Mouse (Mus musculus) layer of hippocampus, postnatal 10 days (tissue): Measurements from ENCODE around the gene Smug1. TPM values are rescaled to one million over a fixed set of nuclear protein-coding genes. Genes with fewer than 3 reads are reported as not detected.

ENCODE experiments used
- DNase-seq, 2 experiments: peaks; one replicate each; pipeline ENCODE4 v3.0.0; 2021; ENCODE audit warnings: low spot score in 2 of 2
- total RNA-seq, 2 experiments: library from RNA; stranded (reverse); gene quantifications; 2 replicates each; pipeline ENCODE4 v1.2.3; 2021

Smug1 gene
- total RNA-seq, 2 experiments from 2014 or later, result 15.1 to 17.4 TPM

DNA sequence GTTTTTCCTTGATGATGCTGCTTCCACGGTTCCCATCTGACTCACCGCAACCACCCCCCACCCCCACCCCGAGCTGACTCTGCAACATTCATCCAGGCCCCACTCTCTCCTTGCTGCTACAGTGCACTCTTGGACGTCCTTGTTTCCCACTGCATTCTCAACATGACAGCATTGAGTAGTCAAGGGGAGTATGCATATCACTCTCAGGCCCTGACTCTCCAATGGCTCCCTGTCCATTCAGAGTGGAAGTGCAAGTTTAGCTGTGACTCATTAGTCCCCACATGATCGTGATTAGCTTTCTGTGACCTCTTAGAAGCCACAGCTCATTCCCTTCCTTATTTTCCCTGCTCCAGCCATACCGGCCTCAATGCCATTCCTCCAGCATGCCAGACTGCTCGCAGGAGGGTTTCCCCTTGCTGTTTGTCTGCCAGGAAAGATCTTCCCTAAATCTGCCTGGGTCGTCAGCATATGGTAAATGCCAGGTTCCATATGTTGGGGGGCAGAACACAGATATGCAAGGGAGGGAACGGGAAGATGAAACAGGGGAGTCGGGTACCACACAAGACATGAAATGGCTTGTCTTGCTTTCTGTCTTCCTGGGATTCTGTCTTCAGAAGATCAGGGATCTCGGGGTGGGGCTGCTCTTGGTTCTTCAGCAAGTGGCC, 21.1 kb downstream of the Smug1 start:
- DNase-seq, result peak in 1 of 2 experiments; percentile 19

DNA sequence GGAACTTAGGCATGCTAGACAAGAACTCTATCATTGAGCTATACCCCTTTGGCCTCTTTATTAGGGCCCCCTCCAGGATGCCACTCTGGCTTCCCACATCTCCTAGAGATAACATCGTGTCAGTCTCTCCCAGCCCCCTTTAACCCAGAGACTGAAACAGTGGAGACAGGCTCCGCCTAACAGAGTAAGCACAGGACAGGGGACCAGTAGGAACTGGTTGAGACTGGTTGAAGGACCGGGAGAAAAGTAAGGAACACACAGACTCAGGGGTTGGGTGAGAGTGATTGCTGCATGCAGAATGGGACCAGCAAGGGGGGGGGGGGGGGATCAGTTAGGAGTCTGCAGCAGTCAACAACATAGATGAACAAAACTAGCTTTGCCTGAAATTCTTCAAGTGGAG, 22.7 kb downstream of the Smug1 start:
- DNase-seq, result no peak

DNA sequence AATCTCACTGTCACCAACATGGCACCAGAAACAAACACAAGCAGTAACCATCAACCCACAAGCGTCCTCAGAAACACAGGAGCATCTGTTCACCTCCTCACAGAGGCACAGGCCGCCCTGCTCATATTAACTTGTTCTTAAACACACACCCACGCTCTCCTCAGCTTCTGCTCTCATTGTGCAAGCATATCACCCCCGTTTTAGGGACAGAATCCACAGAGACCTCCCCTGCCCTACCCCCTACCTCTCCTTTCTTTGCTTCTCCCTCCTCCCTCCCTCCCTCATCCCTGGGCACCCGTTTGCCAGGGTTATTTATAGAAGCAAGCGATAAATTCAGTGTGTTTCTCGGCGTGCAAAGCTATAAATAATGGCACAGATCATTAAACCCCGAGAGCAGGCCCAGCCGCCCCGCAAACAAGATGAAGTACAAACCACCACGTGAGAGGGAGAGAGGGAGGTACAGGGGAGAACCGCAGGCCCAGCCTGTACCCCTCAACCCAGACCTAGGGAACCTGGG, 31.4 kb downstream of the Smug1 start:
- DNase-seq, result peak in 1 of 2 experiments; percentile 30

DNA sequence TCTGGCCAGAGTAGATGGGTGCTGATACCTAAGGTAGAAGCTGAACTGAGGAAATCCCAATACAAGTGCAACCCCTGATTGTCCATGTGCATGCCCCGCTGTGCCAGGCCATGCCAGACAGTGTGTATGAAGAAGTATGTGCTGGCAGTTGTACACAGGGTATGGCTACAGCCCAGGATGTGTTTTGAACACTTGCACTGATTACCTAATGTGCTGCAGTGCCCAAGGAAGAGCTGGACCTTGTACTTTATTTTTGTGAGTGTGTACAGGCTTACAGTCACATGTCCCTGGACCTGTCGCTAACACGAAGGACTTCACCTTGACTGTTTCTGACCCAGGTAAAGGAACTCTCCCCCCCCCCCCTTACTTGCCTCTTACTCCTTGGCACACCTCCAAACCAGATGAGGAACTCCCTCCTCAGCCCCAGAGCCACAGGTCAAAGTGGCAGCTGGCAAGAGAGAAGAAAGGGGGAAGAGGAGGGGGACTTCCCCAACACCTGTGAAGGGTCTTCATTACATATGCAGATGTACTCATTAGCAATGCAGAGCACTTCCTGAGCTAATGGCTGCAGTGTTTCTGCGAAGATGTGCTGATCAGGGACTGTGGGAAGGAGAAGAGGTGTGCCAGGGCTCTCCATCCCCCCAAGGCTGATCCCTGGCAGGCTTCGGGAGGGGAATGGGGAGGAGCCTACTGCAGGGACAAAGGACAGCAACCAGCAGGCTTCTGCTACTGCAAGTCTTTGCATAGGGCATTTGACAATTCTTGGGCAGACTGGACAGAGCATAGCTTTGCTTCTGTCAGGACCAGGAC, 32.4 kb downstream of the Smug1 start:
- DNase-seq, result no peak

DNA sequence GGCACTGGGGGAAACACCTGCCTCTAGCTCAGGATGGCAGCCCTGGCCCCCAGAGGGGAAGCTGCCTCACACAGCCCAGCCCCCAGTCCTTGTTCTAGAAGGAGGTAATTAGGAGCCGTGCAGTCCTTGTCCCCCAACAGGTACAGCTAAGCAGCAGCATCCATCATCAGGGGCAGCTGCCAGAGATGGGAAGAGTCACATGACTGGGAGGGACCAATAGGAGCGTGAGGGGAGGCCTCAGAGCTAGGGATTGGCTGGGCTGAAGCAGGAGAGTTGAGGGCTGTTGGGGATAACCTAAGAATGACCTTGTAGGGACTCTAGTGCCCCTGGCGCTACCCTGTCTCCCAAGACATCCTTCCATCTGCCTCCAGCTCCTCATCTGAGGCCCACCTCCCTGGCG, 33.1 kb downstream of the Smug1 start:
- no peak for DNase-seq

DNA sequence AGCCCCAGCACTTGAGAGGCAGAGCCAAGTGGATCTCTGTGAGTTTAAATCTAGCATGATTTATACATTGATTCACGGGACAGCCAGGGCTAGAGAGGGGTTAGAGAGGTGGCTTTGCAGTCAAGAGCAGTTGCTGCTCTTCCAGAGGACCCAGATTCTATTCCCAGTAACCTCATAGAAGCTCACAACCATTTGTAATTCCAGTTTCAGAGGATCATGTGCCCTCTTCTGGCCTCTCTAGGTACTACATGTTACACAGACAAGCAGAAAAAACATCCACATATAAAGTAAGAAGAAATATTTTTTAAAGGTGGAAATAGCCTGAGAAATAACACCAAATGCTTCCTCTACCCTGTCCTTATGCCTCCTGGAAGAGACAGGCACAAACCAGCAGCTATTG, 36.2 kb downstream of the Smug1 start:
- DNase-seq, result no peak

DNA sequence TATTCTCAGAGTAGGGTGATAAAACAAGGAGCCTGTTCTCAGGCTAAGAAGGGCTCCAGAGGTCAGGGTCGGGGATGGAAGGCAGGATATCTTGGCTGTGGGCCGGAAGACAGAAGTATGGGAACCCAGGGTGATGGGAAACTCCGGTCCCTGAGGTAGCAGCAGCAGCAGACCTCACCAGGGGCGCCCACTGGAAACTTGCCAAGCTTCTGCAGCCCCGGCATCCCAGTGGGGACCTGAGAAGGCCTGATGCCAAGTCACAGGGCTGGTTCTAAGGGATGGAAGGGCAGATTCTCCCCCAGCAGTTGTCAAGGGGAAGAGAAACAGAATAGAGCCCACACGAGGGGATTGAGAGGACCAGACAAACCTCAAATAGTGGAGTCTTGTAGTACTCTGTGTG, 37.6 kb downstream of the Smug1 start:
- no peak for DNase-seq

DNA sequence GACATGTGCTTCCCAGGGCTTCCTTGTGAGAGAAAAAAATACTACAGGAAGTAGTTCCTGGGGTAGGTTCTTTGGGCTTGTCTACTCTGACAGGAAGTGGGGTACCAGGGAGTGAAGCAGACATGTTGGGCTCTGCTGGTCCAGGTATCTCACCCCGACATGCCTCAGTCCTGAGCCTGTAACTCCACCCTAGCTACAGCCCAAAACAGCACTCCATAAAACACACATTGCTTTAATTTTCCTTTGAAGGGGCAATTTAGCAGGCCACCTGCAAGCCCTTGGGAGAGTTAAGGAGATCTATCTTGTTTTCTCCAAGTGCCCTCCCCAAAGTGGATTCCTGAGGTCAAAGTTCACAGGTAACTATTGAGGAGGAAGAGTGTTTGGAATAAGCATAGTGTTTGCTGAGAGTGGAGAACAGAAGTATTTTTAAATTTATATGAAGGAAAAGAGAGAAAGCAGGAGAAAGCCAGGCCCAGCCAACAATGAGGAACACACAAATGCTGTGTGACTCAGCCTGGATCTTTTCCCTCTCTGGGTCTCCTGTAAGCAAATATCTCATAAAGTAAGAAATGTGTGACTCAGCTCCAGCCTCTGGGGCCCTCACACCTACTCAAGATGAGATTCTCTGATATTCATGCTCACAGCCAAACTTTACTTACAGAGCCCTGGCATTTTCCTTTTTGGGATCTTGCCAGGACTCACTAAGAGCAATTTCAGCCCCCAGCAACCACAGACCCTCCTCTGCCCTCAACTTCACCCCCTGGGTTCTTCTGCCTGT, 38.6 kb downstream of the Smug1 start:
- no peak for DNase-seq

DNA sequence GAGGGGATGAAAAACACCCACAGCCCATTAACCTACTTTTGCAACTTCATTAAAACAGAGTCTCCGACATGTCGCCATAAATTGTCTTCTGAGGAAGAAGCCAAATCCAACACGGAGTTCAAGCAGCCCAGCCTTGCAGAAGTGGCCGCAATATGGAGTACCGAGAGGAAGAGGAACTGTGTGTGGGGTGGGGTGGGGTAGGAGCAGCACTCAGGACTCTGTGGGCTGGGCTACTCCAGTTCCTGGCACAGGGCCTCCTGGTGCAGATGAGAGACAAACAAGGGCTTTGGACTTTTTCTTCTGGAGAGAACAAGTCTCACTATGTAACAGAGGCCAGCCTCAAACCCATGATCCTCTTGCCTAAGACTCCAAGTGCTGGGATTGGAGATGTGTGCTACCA, 40.9 kb downstream of the Smug1 start:
- DNase-seq, result no peak

DNA sequence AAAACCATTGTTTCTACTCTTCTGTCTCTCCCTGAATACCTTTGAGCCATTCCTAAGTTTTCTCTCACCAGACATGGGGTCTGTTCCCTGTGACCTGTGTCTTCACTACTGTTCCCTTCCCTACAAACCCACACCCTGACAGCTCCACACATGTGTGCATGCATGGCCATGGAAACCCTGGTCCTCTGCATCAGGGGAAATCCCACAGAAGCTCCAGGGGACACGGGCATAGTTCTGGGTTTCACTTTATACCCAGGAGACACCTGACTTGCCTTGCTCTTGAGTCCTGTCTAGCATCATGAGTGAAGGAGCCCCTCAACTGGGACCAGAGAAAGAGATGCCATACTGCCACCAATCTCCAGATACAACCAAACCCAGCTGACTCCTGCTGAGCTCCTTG, 42.6 kb downstream of the Smug1 start:
- DNase-seq, result no peak

DNA sequence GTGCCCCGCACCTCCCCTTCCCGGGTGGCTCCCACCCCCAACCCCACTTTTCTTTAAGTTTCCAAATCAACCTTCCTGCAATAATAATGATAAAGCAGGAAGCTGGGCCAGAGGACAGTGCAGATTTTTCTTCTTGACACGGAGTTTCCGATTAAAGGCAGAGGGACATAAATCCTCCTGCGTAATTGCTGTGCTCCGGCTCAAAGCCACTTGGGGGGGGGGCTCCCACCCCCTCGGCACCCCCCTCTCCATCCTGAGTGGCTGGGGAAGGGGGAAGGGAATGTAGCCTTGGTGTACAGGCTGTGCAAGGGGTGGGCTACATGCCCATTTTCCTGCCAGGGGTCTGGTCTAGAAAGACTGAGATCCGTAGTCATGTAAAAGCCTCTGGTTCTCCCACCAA, 43.5 kb downstream of the Smug1 start:
- no peak for DNase-seq

DNA sequence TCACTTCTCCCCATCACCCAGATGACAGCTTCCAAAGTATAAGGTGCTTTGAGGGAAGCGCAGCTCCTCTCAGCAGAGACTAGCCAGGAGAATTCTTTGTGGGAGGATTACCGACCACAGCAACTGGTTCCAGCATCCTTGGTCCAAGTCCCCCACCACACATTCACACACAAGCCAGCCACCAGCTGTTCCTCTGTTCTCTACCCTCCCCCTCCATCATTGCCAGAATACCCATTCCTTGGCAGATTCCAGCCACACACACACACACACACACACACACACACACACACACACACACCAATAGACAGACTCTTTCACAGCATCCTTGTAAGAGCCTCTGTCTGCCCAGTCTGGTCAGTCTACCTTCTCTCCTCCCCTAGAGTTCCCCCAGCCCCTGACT, 44.5 kb downstream of the Smug1 start:
- no peak for DNase-seq

DNA sequence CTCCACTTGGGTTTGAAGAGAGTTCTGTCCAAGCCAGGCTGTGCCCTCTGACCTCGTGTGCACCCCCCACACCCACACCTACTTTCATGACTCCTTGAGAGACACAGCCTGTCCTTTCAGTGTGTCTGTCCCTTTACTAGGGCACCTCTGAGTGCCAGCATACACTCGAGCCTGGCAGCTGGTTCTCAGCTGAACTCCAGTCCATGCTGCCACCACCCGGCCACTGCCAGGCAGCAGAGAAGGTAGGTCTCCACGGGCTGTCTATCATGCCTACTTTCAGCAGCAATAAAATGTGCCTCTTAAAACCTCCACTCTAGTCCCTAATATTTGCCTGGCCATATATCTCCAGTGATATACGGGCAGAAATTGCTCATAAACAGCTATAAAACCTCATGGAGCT, 45.5 kb downstream of the Smug1 start:
- DNase-seq, result peak; percentile 35 to 48

DNA sequence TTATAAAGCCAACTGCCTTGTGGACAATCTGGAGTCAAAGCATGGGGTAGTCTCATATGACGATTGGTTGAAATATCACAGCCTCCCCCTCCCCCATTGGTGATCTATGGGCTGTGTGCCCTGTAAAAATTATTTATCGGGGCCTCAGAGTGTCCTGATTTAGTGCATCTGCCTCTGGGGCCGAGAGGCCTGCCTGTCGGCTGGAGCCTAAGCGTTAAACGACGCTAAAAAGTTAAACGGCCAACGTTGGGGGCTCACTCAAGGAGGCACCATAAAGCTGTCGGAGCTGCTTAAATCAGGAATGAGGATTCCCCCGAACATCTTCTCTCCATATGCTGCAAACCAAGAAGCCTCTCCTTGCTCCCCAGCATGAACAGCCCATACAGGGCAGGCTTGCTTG, 46.3 kb downstream of the Smug1 start:
- no peak for DNase-seq

DNA sequence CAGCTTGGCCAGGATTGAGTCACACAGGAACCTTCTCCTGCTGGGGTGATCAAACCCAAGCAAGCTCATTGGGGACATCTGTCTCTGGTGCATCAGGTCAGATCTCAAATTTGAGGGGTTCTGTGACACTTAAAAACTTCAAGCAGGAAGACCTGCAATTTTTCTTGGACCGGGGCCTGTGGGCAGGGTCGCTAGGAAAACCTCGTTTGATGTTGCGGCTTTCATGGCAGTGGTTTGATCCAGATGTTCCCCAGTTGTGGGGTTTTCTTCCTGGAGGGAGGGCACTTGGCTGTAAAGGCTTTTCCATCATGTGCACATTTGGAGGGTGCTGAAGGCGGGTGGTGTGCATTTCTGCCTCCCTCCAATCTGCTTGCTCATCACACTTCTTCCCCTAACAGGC, 51.2 kb downstream of the Smug1 start:
- no peak for DNase-seq

DNA sequence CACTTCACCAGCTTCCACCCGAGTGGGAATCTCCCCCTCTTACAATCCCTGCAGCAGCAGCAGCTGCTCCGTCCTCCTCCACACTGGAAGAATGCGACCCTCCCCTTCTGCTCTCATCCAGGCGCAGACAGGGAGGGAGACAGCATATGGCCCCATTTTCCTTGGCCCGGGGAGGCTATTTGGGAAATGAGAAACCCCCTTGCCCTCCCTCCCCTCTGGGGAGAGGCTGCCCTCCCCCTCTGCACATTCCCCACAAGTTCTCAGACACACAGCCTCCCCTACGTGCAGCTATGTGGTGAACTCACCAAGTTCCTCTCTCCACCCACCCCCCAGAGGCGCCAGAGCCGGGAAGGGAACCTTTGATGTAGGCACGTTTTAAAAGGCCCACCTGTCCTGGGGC, 51.6 kb downstream of the Smug1 start:
- no peak for DNase-seq

DNA sequence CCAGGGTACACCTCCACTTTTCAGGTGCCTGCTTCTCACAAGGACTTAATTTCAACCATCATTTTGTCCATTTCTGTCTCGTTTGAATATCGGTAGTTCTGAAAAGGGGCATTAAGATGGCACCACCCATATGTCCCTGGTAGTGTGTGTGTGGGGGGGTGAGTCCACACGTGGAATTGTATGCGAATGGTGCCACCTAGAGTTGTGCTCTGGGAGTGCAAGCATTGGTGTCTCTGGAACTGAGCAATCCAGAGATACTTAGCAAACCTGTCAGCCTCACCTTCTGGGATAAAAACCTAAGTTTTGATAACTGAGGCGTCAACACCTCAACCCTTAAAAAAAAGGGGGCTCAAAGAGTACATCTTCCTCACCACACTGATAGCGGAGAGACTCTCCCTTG, 53.8 kb downstream of the Smug1 start:
- no peak for DNase-seq

DNA sequence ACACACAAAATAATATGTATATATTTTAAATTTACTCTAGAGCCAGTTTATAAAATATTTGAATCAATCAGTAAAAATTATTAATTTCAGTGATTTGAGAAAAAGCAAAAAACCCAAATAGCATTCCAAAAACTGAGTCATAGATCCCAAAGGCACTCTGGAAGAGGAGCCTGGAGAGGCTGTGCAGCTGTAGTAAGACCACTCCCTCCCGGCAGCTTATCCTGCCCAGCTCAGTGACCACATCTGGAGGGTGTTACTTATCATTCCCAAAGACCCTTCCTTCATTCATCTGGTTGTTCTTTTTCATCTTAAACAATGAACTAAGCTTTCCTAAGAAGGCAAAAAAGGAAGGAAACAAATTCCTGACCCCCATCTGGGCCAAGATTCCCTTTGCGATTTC, 54.6 kb downstream of the Smug1 start:
- no peak for DNase-seq

DNA sequence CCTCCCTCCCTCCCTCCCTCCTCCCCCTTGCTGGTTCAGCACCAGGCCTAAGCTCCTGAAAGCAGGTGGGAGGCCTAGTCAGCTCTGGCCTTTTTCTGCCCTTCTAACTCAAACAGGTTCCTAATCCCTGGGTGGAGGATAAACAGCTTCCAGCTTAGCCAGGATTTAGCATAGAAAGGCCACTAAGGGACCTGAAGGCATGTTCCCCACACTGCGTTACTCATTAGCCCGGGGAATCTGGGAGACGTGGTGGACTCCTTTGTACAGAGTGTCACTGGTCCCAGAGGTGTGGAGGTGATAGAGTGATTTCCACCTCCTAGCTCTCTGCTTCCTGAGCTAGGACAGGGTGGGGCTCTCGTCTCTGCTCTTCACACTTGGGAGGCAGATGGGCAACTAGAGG, 57.0 kb downstream of the Smug1 start:
- DNase-seq, result no peak

DNA sequence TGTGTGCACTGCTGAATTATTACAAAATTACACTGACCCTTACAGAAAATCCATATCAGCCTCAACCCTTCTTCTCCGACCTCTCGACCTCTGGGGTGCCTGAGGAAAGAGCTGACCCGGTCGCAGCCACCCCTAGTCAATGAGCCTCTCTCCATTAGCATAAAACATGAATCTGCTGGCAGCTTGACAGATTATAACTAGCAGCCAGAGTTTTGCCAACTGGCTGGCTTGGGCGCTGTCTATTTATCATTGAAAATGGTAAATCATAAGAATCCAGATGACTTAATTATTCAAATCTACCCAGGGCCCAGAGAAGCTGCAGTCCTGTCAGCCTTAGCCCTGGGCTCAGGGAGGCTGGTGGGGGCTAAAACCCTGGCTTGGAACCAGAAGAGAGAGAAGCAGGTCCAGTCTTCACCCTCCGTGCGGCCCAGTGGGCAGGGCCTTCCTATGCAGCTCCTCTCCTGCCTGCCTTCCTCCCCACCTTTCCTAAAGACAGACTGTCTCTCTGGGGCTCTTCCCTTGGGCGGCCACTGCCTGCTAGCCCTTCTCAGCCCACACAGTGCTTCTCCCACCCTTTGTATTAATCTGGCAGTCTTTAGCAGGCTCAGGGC, 58.7 kb downstream of the Smug1 start:
- no peak for DNase-seq

DNA sequence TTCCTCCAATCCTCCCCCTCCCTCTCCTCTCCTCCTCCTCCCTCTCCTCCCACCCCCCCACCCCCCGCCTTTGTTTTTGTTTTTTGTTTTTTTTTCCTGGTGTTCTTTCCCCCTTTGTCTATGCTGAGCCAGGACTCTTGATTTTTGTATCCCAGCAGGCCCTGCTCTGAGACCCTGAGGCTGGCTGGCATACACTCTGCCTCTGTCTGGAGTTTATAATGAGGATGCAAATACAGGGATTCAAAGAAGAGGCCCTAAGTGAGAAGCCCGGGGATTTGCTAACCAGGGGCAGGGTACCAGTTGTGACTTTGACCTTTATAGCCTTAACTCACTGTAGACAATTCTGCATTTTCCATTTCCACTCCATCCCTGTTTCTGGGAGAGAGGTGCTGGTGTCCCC, 60.7 kb downstream of the Smug1 start:
- DNase-seq, result no peak
